Mouse (Mus musculus): ENCODE measurements around the gene Rac2. TPM values are rescaled to one million over a fixed set of nuclear protein-coding genes. Genes with fewer than 3 reads are reported as not detected.

Rac2 gene
- polyA plus RNA-seq, 1 experiment from 2014 or later: 27.9 TPM

- H3K9ac ChIP-seq (ENCODE audit: low read depth, low read length): 0 out of 2 replicates have a peak overlapping the region, but pooled peaks have one; percentile 37
- 46% methylated on average over 10 of the region's 10 CpGs for WGBS
- no peak for ATAC-seq (ENCODE audit: low read depth)
- no peaks in the 10 kb centered on the region for H3K36me3 ChIP-seq (ENCODE audit: control insufficient read depth, insufficient read depth, low read length)
- H3K27me3 ChIP-seq (replicated peaks; ENCODE audit: control insufficient read depth, insufficient read depth, low read length): no peaks in the 10 kb centered on the region
- H3K27ac ChIP-seq (replicated peaks; ENCODE audit: low read depth, low read length): no peak overlapping the region
- peaks cover 7% of the 10 kb centered on the region; the same call in 1 of the 2 replicates for H3K4me1 ChIP-seq (ENCODE audit: control insufficient read depth, insufficient read depth, low read length)
- DNase-seq (ENCODE audit: low spot score): no peak
- no peaks in the 10 kb centered on the region for H3K9me3 ChIP-seq (ENCODE audit: control insufficient read depth, low read length)
- no peak overlapping the region for H3K4me2 ChIP-seq (ENCODE audit: low read depth, low read length)
- no peak overlapping the region for H3K4me3 ChIP-seq (ENCODE audit: low read depth, low read length)
Observed at GRCm38 (mm10) chr15:78535723-78536421, 36.7 kb downstream of the Rac2 start.

- no peaks in the 10 kb centered on the region for H3K27me3 ChIP-seq (replicated peaks; ENCODE audit: control insufficient read depth, insufficient read depth, low read length)
- no peak overlapping the region for H3K27ac ChIP-seq (replicated peaks; ENCODE audit: low read depth, low read length)
- H3K9ac ChIP-seq (ENCODE audit: low read depth, low read length): no peak overlapping the region
- H3K4me1 ChIP-seq (ENCODE audit: control insufficient read depth, insufficient read depth, low read length): peaks cover 16% of the 10 kb centered on the region
- no peak overlapping the region for H3K4me3 ChIP-seq (ENCODE audit: low read depth, low read length)
- no peaks in the 10 kb centered on the region for H3K9me3 ChIP-seq (ENCODE audit: control insufficient read depth, low read length)
- ATAC-seq (ENCODE audit: low read depth) (no peak), DNase-seq (ENCODE audit: low spot score) (no peak)
- no peak overlapping the region for H3K4me2 ChIP-seq (ENCODE audit: low read depth, low read length)
- WGBS: 82% methylated on average over 10 of the region's 10 CpGs
- no peaks in the 10 kb centered on the region for H3K36me3 ChIP-seq (ENCODE audit: control insufficient read depth, insufficient read depth, low read length)
Observed at GRCm38 (mm10) chr15:78533346-78533835, 39.2 kb downstream of the Rac2 start.

- Histone ChIP-seq H3K36me3 (ENCODE audit: control insufficient read depth, insufficient read depth, low read length) (no peaks in the 10 kb centered on the region), H3K4me2 (ENCODE audit: low read depth, low read length) (no peak overlapping the region), H3K4me3 (ENCODE audit: low read depth, low read length) (no peak overlapping the region), H3K4me1 (ENCODE audit: control insufficient read depth, insufficient read depth, low read length) (peaks cover 20% of the 10 kb centered on the region), H3K9me3 (ENCODE audit: control insufficient read depth, low read length) (no peaks in the 10 kb centered on the region), H3K27me3 (replicated peaks; ENCODE audit: control insufficient read depth, insufficient read depth, low read length) (no peaks in the 10 kb centered on the region), H3K27ac (replicated peaks; ENCODE audit: low read depth, low read length) (no peak overlapping the region), H3K9ac (ENCODE audit: low read depth, low read length) (peak overlapping the region; percentile 45; the same call in 1 of the 2 replicates)
- WGBS: 69% methylated on average over 10 of the region's 10 CpGs
- ATAC-seq (ENCODE audit: low read depth) (no peak), DNase-seq (ENCODE audit: low spot score) (no peak)
Observed at GRCm38 (mm10) chr15:78532566-78533345, 39.8 kb downstream of the Rac2 start.

GRCm38 (mm10) chr15:78531901-78532469 lies 40.6 kb downstream of the Rac2 start:
- peak overlapping the region; percentile 76 for H3K27ac ChIP-seq (replicated peaks; ENCODE audit: low read depth, low read length)

GRCm38 (mm10) chr15:78531451-78531720 lies 41.2 kb downstream of the Rac2 start:
- H3K4me1 ChIP-seq (ENCODE audit: control insufficient read depth, insufficient read depth, low read length): peaks cover 20% of the 10 kb centered on the region
- no peak for ATAC-seq (ENCODE audit: low read depth)
- H3K27me3 ChIP-seq (replicated peaks; ENCODE audit: control insufficient read depth, insufficient read depth, low read length): no peaks in the 10 kb centered on the region
- no peaks in the 10 kb centered on the region for H3K9me3 ChIP-seq (ENCODE audit: control insufficient read depth, low read length)
- 64% methylated on average over 4 of the region's 4 CpGs for WGBS
- no peak for DNase-seq (ENCODE audit: low spot score)
- H3K9ac ChIP-seq (ENCODE audit: low read depth, low read length): peak overlapping the region; percentile 53
- no peak overlapping the region for H3K4me3 ChIP-seq (ENCODE audit: low read depth, low read length)
- H3K4me2 ChIP-seq (ENCODE audit: low read depth, low read length): peak overlapping the region; percentile 47
- 0 out of 2 replicates have a peak, but pooled peaks cover 3% of the 10 kb centered on the region for H3K36me3 ChIP-seq (ENCODE audit: control insufficient read depth, insufficient read depth, low read length)
- H3K27ac ChIP-seq (replicated peaks; ENCODE audit: low read depth, low read length): peak overlapping the region; percentile 76

More at GRCm38 (mm10) chr15:78531901-78532469, 40.6 kb downstream of the Rac2 start:
- peak; percentile 99 for DNase-seq (ENCODE audit: low spot score)
- Histone ChIP-seq H3K4me2 (ENCODE audit: low read depth, low read length) (peak overlapping the region; percentile 47), H3K9ac (ENCODE audit: low read depth, low read length) (peak overlapping the region; percentile 53), H3K4me3 (ENCODE audit: low read depth, low read length) (peak overlapping the region; percentile 20), H3K4me1 (ENCODE audit: control insufficient read depth, insufficient read depth, low read length) (peaks cover 20% of the 10 kb centered on the region), H3K27me3 (replicated peaks; ENCODE audit: control insufficient read depth, insufficient read depth, low read length) (no peaks in the 10 kb centered on the region), H3K9me3 (ENCODE audit: control insufficient read depth, low read length) (no peaks in the 10 kb centered on the region), H3K36me3 (ENCODE audit: control insufficient read depth, insufficient read depth, low read length) (no peaks in the 10 kb centered on the region)
- ATAC-seq (ENCODE audit: low read depth): peak; percentile 93
- under 1% methylated on average over 25 of the region's 25 CpGs for WGBS

- 0 out of 2 replicates have a peak, but pooled peaks cover 6% of the 10 kb centered on the region for H3K36me3 ChIP-seq (ENCODE audit: control insufficient read depth, insufficient read depth, low read length)
- H3K9ac ChIP-seq (ENCODE audit: low read depth, low read length): peak within 1 kb of the TSS; percentile 53
- H3K4me3 ChIP-seq (ENCODE audit: low read depth, low read length): peak within 1 kb of the TSS; percentile 20
- no peak for ATAC-seq (ENCODE audit: low read depth)
- H3K4me2 ChIP-seq (ENCODE audit: low read depth, low read length): peak within 1 kb of the TSS; percentile 47
- 75% methylated on average over 17 of the region's 17 CpGs for WGBS
- no peaks in the 10 kb centered on the region for H3K27me3 ChIP-seq (replicated peaks; ENCODE audit: control insufficient read depth, insufficient read depth, low read length)
- peaks cover 20% of the 10 kb centered on the region for H3K4me1 ChIP-seq (ENCODE audit: control insufficient read depth, insufficient read depth, low read length)
- peak within 1 kb of the TSS; percentile 76 for H3K27ac ChIP-seq (replicated peaks; ENCODE audit: low read depth, low read length)
- H3K9me3 ChIP-seq (ENCODE audit: control insufficient read depth, low read length): no peaks in the 10 kb centered on the region
- no peak for DNase-seq (ENCODE audit: low spot score)
Observed at GRCm38 (mm10) chr15:78530671-78531450, 41.7 kb downstream of the Rac2 start, which contains the start of gene C1qtnf6. C1qtnf6 (minus strand) TSS chr15:78531416.

GRCm38 (mm10) chr15:78530141-78530540 lies 42.4 kb downstream of the Rac2 start:
- peak overlapping the region; percentile 67 for H3K4me2 ChIP-seq (ENCODE audit: low read depth, low read length)
- H3K36me3 ChIP-seq (ENCODE audit: control insufficient read depth, insufficient read depth, low read length): 0 out of 2 replicates have a peak, but pooled peaks cover 6% of the 10 kb centered on the region
- DNase-seq (ENCODE audit: low spot score) (no peak), ATAC-seq (ENCODE audit: low read depth) (no peak)
- no peak overlapping the region; the same call in 1 of the 2 replicates for H3K4me3 ChIP-seq (ENCODE audit: low read depth, low read length)
- WGBS: 82% methylated on average over 2 of the region's 3 CpGs
- H3K4me1 ChIP-seq (ENCODE audit: control insufficient read depth, insufficient read depth, low read length): peaks cover 20% of the 10 kb centered on the region
- H3K27me3 ChIP-seq (replicated peaks; ENCODE audit: control insufficient read depth, insufficient read depth, low read length): no peaks in the 10 kb centered on the region
- peak overlapping the region; percentile 59 for H3K9ac ChIP-seq (ENCODE audit: low read depth, low read length)
- H3K27ac ChIP-seq (replicated peaks; ENCODE audit: low read depth, low read length): peak overlapping the region; percentile 74
- H3K9me3 ChIP-seq (ENCODE audit: control insufficient read depth, low read length): no peaks in the 10 kb centered on the region

Measured in embryonic facial prominence, embryonic 14.5 days (tissue).